Mouse (Mus musculus) lung, embryonic 15.5 days (tissue): ENCODE measurements at regions not wholly inside any gene's neighbourhood (a gene's known extent, or its start where the extent isn't known, plus 50 kb on each side); places are given as distances from the start of the nearest gene placed in this dataset.

ENCODE experiments used
- ATAC-seq: fragments of 200-750 bp; cut with Nextera tagmentation; 2 replicates; pipeline ENCODE4 v1.8.0; 2017; ENCODE audit warnings: moderate number of reproducible peaks, borderline replicate concordance; ENCODE audit not compliant: low FRiP score, low TSS enrichment; ENCODE audit errors: extremely low read depth
- H3K27ac ChIP-seq: fragments of 300-500 bp; sonication (generic); 2 replicates; pipeline ENCODE4 v1.5.1; 2015; ENCODE audit warnings: moderate library complexity, mild to moderate bottlenecking, inconsistent platforms
- H3K27me3 ChIP-seq: fragments of 300-500 bp; sonication (generic); 2 replicates; pipeline ENCODE4 v1.6.1; 2015; ENCODE audit warnings: inconsistent platforms
- H3K36me3 ChIP-seq: fragments of 300-500 bp; sonication (generic); 2 replicates; pipeline ENCODE4 v1.6.1; 2015; ENCODE audit warnings: inconsistent platforms
- H3K4me1 ChIP-seq: fragments of 300-500 bp; sonication (generic); 2 replicates; pipeline ENCODE4 v1.6.1; 2015; ENCODE audit warnings: inconsistent platforms
- H3K4me2 ChIP-seq: fragments of 300-500 bp; sonication (generic); 2 replicates; pipeline ENCODE4 v1.6.1; 2015; ENCODE audit warnings: inconsistent platforms, mild to moderate bottlenecking, moderate library complexity
- H3K4me3 ChIP-seq: fragments of 300-500 bp; sonication (generic); 2 replicates; pipeline ENCODE4 v1.5.1; 2015; ENCODE audit warnings: mild to moderate bottlenecking, inconsistent platforms
- H3K9ac ChIP-seq: fragments of 300-500 bp; sonication (generic); 2 replicates; pipeline ENCODE4 v1.6.1; 2015; ENCODE audit warnings: inconsistent platforms
- H3K9me3 ChIP-seq: fragments of 300-500 bp; sonication (generic); 2 replicates; pipeline ENCODE4 v1.6.1; 2016; ENCODE audit warnings: inconsistent platforms
- WGBS: fragments of 180-500 bp; shearing (Covaris S2); methylation state at CpG from one replicate; pipeline ENCODE4 v1.1.7; 2015; 5-methylcytosine and 5-hydroxymethylcytosine counted together

DNA sequence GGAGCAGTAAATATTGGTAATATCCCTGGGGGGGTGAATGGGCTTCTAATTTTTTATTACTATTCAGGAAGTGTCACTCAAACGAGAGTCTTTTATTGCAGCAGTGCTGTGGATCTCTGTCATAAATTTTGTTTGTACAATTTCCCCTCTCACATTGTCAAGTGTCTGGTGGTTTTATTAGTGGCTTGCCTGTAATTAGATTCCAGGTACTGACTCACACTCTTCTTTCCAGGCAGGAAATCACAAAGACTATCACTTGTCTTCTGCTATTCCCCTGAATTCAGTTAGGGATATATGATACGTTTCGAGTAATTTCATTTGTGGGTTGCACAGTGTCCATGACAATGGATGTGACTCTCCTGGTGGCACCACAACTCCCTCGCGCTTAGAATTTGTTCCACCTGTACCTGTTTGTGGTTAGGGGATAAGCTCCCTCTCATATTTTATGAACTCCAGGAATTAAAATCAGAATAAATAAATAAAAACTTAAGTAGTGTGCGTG, 517.4 kb downstream of the Adgrl2 start:
- no peak for ATAC-seq
- no peak overlapping the region for H3K4me2 ChIP-seq
- H3K4me3 ChIP-seq = no peak overlapping the region
- no peaks in the 10 kb centered on the region for H3K36me3 ChIP-seq
- H3K27ac ChIP-seq = no peak overlapping the region
- H3K9me3 ChIP-seq = no peaks in the 10 kb centered on the region
- H3K9ac ChIP-seq = no peak overlapping the region
- no peaks in the 10 kb centered on the region for H3K4me1 ChIP-seq
- no peaks in the 10 kb centered on the region for H3K27me3 ChIP-seq
- 79% methylated on average over 6 of the region's 6 CpGs for WGBS

DNA sequence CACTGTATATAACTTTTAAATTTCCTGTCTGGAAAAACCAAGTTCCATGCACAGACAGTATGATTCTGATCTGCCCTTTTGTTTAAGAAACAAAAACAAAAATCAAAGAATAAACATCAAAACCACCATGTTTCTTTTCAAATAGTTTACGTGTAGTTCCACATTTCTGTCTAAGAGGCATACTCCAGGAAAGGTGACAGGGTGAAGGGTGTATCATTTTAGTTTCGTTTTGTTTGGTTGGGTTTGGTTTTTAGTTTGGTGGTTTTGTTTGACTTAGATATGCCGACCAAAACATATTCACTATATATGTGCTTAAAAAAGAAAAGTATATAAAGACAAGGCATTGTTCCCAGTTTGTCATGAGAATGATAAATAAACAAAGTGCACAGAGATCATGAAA, 524.9 kb downstream of the Adgrl2 start:
- H3K4me2 ChIP-seq = no peak overlapping the region
- WGBS = 54% methylated on average over 3 of the region's 3 CpGs
- no peak for ATAC-seq

DNA sequence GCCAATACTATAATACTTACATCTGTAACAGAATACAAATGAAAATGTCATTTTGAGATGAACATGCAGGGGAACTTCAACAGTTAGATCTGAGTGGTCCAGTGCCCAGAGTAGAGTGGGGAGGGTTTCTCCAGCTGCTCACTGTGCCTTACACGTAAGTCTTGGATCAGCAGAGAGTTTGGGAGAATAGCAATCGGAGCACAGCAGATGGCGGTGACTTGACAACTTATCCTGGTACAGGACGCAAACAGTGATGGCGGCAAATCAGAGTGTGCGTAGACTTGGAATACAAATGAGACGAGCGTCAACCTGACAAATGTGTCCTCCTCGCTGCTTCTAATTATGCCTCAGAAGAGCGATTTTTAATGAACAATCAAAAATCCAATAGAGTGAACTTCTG, 527.6 kb downstream of the Adgrl2 start:
- Histone ChIP-seq H3K27me3 (no peaks in the 10 kb centered on the region), H3K9ac (no peak overlapping the region), H3K9me3 (no peaks in the 10 kb centered on the region), H3K4me3 (no peak overlapping the region), H3K27ac (no peak overlapping the region), H3K4me1 (no peaks in the 10 kb centered on the region), H3K36me3 (no peaks in the 10 kb centered on the region), H3K4me2 (no peak overlapping the region)
- WGBS = 72% methylated on average over 10 of the region's 10 CpGs
- no peak for ATAC-seq

More for the DNA sequence above, 524.9 kb downstream of the Adgrl2 start:
- Histone ChIP-seq H3K9me3 (no peaks in the 10 kb centered on the region), H3K27ac (no peak overlapping the region), H3K4me1 (no peaks in the 10 kb centered on the region), H3K4me3 (no peak overlapping the region), H3K36me3 (no peaks in the 10 kb centered on the region), H3K9ac (no peak overlapping the region), H3K27me3 (no peaks in the 10 kb centered on the region)

DNA sequence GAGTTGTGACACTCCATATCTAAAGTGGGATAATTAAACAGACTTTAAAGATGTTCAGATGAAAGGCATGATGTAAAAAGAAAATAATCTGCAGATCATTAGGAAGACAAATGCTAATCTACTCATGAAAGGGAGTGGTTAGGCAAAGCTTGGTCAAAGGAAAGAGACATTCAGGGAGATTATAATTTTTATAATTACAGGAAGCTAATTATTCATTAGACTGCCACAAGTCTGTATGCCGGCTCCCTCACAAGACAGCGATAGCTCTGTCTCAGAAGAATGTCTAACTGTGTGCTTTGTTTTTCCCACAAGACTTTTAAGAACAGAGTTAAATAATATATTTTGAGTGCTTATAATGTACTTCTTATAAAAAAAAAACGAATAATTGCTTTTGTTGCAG, 541.5 kb downstream of the Adgrl2 start:
- Histone ChIP-seq H3K36me3 (no peaks in the 10 kb centered on the region), H3K27me3 (no peaks in the 10 kb centered on the region), H3K4me3 (no peak overlapping the region), H3K9me3 (no peaks in the 10 kb centered on the region), H3K4me1 (no peaks in the 10 kb centered on the region), H3K27ac (no peak overlapping the region), H3K9ac (no peak overlapping the region), H3K4me2 (no peak overlapping the region)
- 58% methylated on average over 3 of the region's 3 CpGs for WGBS
- no peak for ATAC-seq

DNA sequence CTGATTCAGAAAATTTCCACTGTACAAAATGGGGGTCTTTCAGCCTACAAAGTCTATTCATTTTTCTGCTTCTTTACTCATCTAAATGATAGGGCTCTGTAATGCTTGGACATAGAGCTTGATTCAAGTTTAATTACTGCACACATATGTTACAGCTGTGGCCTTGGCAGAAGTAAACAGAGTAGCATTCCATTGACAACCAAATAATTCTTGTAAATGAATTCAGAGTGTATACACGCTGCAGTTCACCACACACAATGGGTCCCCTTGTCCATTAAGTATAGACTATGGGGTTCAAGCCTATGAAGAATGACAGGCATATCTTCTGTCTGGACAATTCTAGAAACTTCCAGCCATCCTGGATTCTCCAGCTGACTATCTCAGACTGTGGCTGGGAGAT, 541.9 kb downstream of the Adgrl2 start:
- Histone ChIP-seq H3K4me2 (no peak overlapping the region), H3K27me3 (no peaks in the 10 kb centered on the region), H3K9ac (no peak overlapping the region), H3K4me1 (no peaks in the 10 kb centered on the region), H3K4me3 (no peak overlapping the region), H3K9me3 (no peaks in the 10 kb centered on the region), H3K27ac (no peak overlapping the region), H3K36me3 (no peaks in the 10 kb centered on the region)
- ATAC-seq = no peak
- 27% methylated on average over 1 of the region's 1 CpGs for WGBS

DNA sequence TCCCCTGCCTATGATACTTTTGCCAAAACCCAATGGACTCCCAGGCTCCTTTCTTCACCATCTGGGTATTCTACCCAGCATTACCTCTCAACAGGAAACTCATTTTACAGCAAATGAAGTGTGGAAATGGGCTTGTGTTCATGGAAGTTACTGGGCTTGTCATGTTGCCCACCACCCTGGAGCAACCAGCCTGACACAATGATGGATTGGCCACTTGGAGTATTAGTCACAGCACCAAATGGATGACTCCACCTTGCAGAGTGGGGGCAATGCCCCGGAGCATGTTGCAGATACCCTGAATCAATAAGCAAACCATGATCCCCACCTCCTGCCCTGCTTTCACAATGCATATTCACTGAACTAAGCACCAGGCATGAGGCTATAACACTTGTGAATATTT, 543.5 kb downstream of the Adgrl2 start:
- no peak overlapping the region for H3K4me2 ChIP-seq
- ATAC-seq = no peak
- no peak overlapping the region for H3K9ac ChIP-seq
- no peaks in the 10 kb centered on the region for H3K9me3 ChIP-seq
- H3K27me3 ChIP-seq = no peaks in the 10 kb centered on the region
- H3K27ac ChIP-seq = no peak overlapping the region
- no peaks in the 10 kb centered on the region for H3K4me1 ChIP-seq
- 24% methylated on average over 1 of the region's 1 CpGs for WGBS
- no peaks in the 10 kb centered on the region for H3K36me3 ChIP-seq
- H3K4me3 ChIP-seq = no peak overlapping the region

DNA sequence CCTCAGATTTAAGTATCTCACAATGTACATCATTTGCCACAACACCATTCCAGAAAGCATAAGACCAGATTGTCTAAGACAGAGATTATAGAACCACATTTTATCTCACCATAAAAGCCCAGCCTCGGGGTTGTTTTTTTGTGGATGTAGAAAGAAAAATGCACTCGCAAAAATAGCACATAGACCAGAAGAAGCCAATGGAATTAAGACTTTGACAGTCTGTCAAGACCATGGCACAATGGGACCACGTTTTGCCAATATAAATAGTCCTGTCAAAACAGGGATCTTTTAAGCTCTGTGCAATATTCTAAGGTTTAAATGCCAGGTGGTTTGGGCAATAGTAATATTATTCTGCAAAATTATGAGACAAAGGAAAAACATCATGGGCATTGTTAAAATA, 547.3 kb downstream of the Adgrl2 start:
- H3K9ac ChIP-seq = no peak overlapping the region
- ATAC-seq = no peak
- H3K4me2 ChIP-seq = no peak overlapping the region
- 57% methylated on average over 3 of the region's 3 CpGs for WGBS
- H3K27me3 ChIP-seq = no peaks in the 10 kb centered on the region
- H3K9me3 ChIP-seq = no peaks in the 10 kb centered on the region
- no peaks in the 10 kb centered on the region for H3K4me1 ChIP-seq
- H3K27ac ChIP-seq = no peak overlapping the region
- H3K36me3 ChIP-seq = no peaks in the 10 kb centered on the region
- H3K4me3 ChIP-seq = no peak overlapping the region

DNA sequence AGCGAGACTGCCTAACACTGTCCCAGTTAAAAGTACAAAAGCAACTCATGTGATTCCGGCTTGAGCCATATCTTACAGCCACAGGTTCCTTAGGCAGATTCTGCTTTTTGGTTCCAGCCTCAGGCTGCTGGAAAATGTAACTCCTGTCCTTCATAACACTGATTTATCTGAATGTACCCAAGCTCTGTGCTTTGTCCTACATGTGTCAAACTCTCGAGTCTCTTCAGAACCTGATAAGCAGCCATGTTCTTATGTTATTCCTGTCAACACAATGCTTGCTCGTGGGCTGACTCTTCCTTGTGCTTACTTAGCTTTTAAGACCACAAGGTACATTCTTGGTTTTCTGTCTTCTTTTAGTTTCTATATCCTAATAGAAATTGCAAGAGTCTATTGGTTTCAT, 556.3 kb downstream of the Adgrl2 start:
- no peak for ATAC-seq
- H3K27ac ChIP-seq = no peak overlapping the region
- H3K27me3 ChIP-seq = no peaks in the 10 kb centered on the region
- no peak overlapping the region for H3K9ac ChIP-seq
- 80% methylated on average over 4 of the region's 4 CpGs for WGBS
- no peak overlapping the region for H3K4me2 ChIP-seq
- H3K4me1 ChIP-seq = peaks cover 4% of the 10 kb centered on the region; the same call in 1 of the 2 replicates
- no peak overlapping the region for H3K4me3 ChIP-seq
- H3K36me3 ChIP-seq = no peaks in the 10 kb centered on the region
- no peaks in the 10 kb centered on the region for H3K9me3 ChIP-seq

DNA sequence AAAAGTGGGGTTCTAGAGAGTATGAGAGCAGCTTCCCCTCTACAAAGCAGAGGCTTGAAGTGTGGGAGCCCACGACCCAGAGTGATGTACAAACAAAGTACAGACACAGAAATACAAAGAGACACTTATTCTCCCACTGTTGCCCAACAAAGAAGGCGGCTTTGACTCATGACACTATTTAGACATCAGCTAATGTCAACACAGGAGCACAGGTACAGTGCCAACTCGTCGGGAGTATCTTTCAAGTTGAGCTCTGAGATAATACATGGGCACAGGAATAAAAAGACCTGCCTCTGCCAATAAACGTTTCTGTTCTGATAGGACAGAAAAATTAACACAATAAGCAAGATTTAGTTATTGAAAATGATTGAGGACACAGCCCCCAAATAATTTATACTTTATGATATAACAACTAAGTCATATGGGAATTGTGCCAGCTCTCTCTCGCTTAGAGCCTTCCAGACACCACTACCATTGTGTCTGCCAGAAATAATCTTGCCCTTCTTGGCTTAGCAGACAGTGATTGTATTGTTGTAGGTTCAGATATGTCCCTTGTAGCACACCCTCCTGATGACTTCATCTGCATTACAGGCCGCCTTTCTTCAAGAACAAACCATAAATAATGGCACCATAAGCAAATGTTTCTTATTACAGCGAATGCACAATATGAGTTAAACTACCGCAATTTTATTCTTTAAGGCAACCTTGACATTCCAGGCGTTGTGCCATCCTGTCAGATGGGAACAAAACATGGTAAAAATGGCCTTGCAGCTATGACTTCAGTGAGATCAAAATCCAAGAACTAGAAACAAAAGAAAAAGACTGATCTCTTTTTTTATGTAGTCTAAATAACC, 561.1 kb downstream of the Adgrl2 start:
- WGBS = 42% methylated on average over 10 of the region's 10 CpGs
- no peaks in the 10 kb centered on the region for H3K27me3 ChIP-seq

DNA sequence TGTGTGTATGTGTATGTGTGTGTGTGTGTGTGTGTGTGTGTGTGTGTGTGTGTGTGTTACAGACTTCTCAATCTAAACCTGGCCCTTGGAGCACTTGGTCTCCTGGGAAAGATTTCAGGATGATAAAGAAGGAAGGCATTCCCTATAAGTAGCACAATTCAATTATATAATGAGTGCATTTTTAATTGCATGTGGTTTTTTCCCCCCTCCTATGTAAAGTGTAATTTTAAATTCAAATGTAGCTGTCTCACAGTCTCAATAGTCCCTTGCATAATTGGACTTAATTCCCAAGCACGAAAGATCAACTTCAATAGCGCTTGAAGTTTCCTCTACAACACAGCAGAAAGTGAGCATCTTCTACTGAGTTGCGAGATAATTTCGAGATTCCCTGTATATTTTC, 566.3 kb downstream of the Adgrl2 start:
- no peaks in the 10 kb centered on the region for H3K27me3 ChIP-seq
- H3K4me2 ChIP-seq = no peak overlapping the region
- 93% methylated on average over 4 of the region's 4 CpGs for WGBS
- no peak overlapping the region for H3K27ac ChIP-seq
- no peaks in the 10 kb centered on the region for H3K9me3 ChIP-seq
- H3K4me3 ChIP-seq = no peak overlapping the region
- H3K9ac ChIP-seq = no peak overlapping the region
- ATAC-seq = no peak
- H3K36me3 ChIP-seq = no peaks in the 10 kb centered on the region
- peaks cover 4% of the 10 kb centered on the region; the same call in 1 of the 2 replicates for H3K4me1 ChIP-seq

More for the DNA sequence above, 561.1 kb downstream of the Adgrl2 start:
- no peaks in the 10 kb centered on the region for H3K36me3 ChIP-seq
- H3K4me1 ChIP-seq = peaks cover 8% of the 10 kb centered on the region; the same call in 1 of the 2 replicates
- H3K4me2 ChIP-seq = no peak overlapping the region
- no peaks in the 10 kb centered on the region for H3K9me3 ChIP-seq
- no peak overlapping the region for H3K4me3 ChIP-seq
- no peak overlapping the region for H3K27ac ChIP-seq
- no peak overlapping the region for H3K9ac ChIP-seq
- ATAC-seq = no peak

DNA sequence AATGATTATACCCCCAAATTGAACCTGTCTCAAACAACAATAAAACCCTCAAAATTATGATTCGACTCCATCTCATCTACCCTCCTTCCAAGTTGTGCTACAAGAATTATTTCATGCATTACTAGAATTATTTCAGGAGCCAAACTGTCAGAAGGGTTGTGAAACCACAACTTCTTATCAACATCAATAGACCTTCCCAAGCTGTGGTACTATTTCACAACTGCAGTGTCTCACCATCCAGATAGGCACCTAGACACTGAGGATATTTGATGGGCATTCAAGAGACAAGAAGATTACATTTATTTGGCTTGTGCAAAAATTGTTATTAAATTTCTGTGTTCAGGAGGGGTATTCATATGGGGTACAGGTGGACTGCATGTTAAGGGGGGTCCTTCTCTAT, 567.0 kb downstream of the Adgrl2 start:
- WGBS = 73% methylated on average over 1 of the region's 1 CpGs
- no peaks in the 10 kb centered on the region for H3K27me3 ChIP-seq
- H3K27ac ChIP-seq = no peak overlapping the region

DNA sequence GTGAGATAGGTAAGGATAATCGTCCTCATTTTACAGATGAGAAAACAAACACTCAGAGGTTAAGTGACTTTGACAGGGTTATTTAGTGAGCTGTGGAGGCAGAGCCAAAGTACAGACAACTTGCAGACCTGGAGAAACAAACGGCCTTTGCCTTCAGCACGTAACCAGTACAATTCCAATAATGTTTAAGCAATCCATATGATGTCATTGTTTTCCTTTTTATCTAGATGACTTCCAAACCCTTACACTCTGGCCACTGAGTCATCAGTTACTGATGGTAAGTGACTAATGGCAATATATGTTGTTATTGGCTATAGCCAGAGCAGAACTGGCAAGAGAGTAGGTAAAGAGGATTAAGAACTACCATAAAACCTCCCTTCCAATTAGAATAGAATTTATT, 567.6 kb downstream of the Adgrl2 start:
- Histone ChIP-seq H3K4me2 (no peak overlapping the region), H3K27me3 (no peaks in the 10 kb centered on the region), H3K4me1 (no peaks in the 10 kb centered on the region)

More for the DNA sequence above, 567.0 kb downstream of the Adgrl2 start:
- Histone ChIP-seq H3K36me3 (no peaks in the 10 kb centered on the region), H3K4me1 (no peaks in the 10 kb centered on the region), H3K9me3 (no peaks in the 10 kb centered on the region), H3K9ac (no peak overlapping the region), H3K4me2 (no peak overlapping the region), H3K4me3 (no peak overlapping the region)
- no peak for ATAC-seq

More for the DNA sequence above, 567.6 kb downstream of the Adgrl2 start:
- Histone ChIP-seq H3K9me3 (no peaks in the 10 kb centered on the region), H3K36me3 (no peaks in the 10 kb centered on the region), H3K9ac (no peak overlapping the region), H3K27ac (no peak overlapping the region), H3K4me3 (no peak overlapping the region)
- WGBS = 37% methylated on average over 3 of the region's 3 CpGs
- ATAC-seq = no peak
